Mouse (Mus musculus) frontal cortex, postnatal 36 days (tissue): Measurements from ENCODE around the gene Ranbp3l.

ENCODE experiments used
- DNase-seq, 2 experiments: peaks; one replicate each; pipeline ENCODE4 v3.0.0; 2022; ENCODE audit warnings: low spot score in 2 of 2

Gene Ranbp3l

GRCm38 (mm10) chr15:9094366-9094750, 126.6 kb downstream of the Ranbp3l start:
- peak; percentile 50 to 67 for DNase-seq

- DNase-seq = no peak
These were observed 129.1 kb downstream of the Ranbp3l start for GRCm38 (mm10) chr15:9096865-9097264.

GRCm38 (mm10) chr15:9100446-9101077, 132.8 kb downstream of the Ranbp3l start:
- DNase-seq = no peak

DNA sequence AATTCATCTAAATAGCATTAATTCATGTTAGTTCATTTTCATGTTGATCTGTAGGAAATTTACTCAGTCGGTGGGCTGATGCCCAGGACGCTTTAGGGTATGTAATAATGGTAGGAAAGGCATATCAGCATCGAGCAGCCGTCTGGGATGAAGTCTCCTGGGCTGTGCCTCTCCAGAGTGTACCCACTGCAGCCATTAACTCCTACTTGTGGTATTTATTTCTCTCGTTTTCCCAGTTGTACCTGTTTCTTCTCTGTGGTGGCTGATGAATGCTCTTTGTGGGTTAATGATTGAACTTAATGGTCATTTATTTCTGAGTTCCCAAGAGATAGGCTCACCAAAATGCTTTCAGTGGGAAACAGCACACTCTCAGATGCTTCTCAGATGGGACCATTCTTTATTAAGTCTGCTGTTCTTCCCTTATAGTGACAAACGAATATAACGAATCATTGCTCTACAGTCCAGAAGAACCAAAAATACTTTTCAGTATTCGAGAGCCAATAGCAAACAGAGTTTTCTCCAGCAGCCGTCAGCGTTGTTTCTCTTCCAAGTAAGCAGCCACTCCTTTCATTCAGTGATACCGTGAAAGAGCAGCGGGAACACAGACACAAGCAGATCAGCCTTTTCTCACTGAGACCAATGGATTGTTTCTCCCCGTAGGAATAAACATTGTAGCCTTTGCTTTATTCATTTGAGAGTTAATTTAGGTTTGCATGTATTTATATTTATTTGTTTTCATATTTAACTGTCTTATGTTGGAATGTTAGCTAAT, 138.7 kb downstream of the Ranbp3l start:
- DNase-seq = no peak

GRCm38 (mm10) chr15:9110526-9111347, 143.0 kb downstream of the Ranbp3l start:
- DNase-seq = no peak

GRCm38 (mm10) chr15:9111648-9112047, 143.9 kb downstream of the Ranbp3l start:
- no peak for DNase-seq

- no peak for DNase-seq
These were observed 145.8 kb downstream of the Ranbp3l start for GRCm38 (mm10) chr15:9113556-9113955.

- no peak for DNase-seq
These were observed 146.4 kb downstream of the Ranbp3l start for GRCm38 (mm10) chr15:9114131-9114530.

DNA sequence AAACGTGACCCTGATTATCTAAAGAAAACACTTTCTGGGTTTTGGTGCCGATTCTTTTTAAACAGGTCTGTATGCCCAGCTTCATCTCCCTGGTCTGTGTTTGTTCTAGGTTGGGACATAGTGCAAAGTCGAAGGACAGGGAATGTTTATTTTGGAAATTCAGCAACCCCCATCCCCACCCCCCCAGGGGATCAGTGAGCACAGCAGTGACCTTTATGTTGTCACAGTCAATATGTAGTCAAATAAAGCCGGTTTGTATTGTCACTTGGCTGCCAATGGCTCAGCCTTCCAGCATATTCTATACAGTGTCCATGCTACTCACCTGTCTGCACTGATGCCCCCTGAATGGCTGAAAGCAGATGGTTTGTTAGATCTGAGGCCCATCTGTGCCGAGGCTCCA, 146.8 kb downstream of the Ranbp3l start:
- DNase-seq = no peak
